Mouse (Mus musculus) embryonic facial prominence, embryonic 10.5 days (tissue): ENCODE results near the gene Fmnl1. TPM values are rescaled to one million over a fixed set of nuclear protein-coding genes. Genes with fewer than 3 reads are reported as not detected.
A peak's percentile ranks its signal among the peaks of the same experiment; 100 is the strongest.
"Not testable (repeated sequence)": the region's sequence is repeated elsewhere in the genome, so short reads cannot be mapped to it uniquely, and the experiment has no call there.

ENCODE experiments used
- DNase-seq: peaks from one replicate; pipeline ENCODE4 v3.0.0-alpha.2; 2017; ENCODE audit warnings: low spot score
- H3K27ac ChIP-seq: fragments of 300-500 bp; sonication (generic); replicated peaks from 2 replicates; pipeline ENCODE4 v1.5.1; 2016; ENCODE audit warnings: mild to moderate bottlenecking
- H3K27me3 ChIP-seq: fragments of 300-500 bp; sonication (generic); replicated peaks from 2 replicates; pipeline ENCODE4 v1.6.1; 2016; ENCODE audit warnings: low read depth, mild to moderate bottlenecking; ENCODE audit not compliant: poor library complexity, severe bottlenecking
- H3K36me3 ChIP-seq: fragments of 300-500 bp; sonication (generic); replicated peaks from 2 replicates; pipeline ENCODE4 v1.6.1; 2016; ENCODE audit warnings: mild to moderate bottlenecking, moderate library complexity
- H3K4me1 ChIP-seq: fragments of 300-500 bp; sonication (generic); 2 replicates; pipeline ENCODE4 v1.6.1; 2016
- H3K4me3 ChIP-seq: fragments of 300-500 bp; sonication (generic); 2 replicates; pipeline ENCODE4 v1.5.1; 2016; ENCODE audit warnings: mild to moderate bottlenecking, moderate library complexity
- H3K9me3 ChIP-seq: fragments of 300-500 bp; sonication (generic); 2 replicates; pipeline ENCODE4 v1.6.1; 2016; ENCODE audit warnings: mild to moderate bottlenecking
- WGBS: fragments of 180-500 bp; shearing (Covaris S2); methylation state at CpG from one replicate; pipeline ENCODE4 v1.1.7; 2016; 5-methylcytosine and 5-hydroxymethylcytosine counted together
- polyA plus RNA-seq: library from polyadenylated mRNA; unstranded; fragments of >200 nt; fragmentation: Nextera tagmentation; extraction: Ambion mirVana; gene quantifications from 2 replicates; pipeline ENCODE4 v1.2.1, GENCODE M21; 2016

Gene Fmnl1
- polyA plus RNA-seq, 1 experiment from 2014 or later: 0.67 TPM

DNA sequence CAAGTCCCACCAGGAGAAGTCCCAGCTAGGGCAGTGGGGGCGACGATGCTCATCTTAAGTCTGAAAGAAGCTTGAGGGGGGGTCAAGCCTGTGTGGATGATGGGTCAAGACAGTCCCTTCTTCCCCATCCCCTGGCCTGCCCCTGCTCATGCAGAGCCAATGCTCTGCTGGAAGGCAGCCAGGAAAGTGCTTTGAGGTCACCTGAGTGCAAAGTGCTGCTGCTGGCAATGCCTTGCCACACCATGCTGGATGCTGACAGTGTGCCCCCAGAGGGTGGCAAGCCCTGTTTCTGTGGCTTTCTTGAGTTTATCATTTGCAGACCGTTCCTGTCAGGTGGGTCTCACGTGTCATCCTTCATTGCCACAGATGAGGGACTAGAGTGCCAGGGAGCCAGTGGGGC lies 49.1 kb downstream of the Fmnl1 start:
- H3K4me3 ChIP-seq: no peak overlapping the region
- WGBS: 82% methylated on average over 4 of the region's 4 CpGs
- peaks cover 27% of the 10 kb centered on the region for H3K4me1 ChIP-seq
- peaks cover 49% of the 10 kb centered on the region for H3K27me3 ChIP-seq
- H3K27ac ChIP-seq: no peak overlapping the region
- H3K9me3 ChIP-seq: no peaks in the 10 kb centered on the region
- H3K36me3 ChIP-seq: peaks cover 53% of the 10 kb centered on the region
- no peak for DNase-seq

DNA sequence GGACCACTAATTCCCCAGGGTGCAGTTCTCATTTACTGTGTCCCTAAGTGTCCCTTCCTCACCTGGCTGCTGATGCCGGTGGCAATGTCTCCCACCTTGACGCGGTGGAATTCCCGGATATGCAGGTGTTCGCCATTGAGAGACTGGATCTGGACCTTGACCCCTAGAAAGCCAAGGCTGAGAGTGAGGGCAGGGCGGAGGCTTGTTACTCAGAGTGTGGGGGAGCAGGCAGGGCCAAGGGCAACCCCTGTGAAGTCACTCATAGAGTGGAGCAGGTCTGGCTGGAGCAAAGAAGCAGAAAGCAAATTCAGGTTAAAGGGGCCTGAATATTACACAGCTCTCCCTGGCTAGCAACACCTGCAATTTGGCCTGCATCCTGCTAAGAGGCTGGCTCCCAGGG lies 50.5 kb downstream of the Fmnl1 start:
- DNase-seq: no peak
- Histone ChIP-seq H3K4me3 (no peak overlapping the region), H3K9me3 (no peaks in the 10 kb centered on the region), H3K4me1 (peaks cover 32% of the 10 kb centered on the region), H3K27me3 (peaks cover 46% of the 10 kb centered on the region), H3K36me3 (peaks cover 66% of the 10 kb centered on the region), H3K27ac (no peak overlapping the region)
- 91% methylated on average over 6 of the region's 6 CpGs for WGBS

DNA sequence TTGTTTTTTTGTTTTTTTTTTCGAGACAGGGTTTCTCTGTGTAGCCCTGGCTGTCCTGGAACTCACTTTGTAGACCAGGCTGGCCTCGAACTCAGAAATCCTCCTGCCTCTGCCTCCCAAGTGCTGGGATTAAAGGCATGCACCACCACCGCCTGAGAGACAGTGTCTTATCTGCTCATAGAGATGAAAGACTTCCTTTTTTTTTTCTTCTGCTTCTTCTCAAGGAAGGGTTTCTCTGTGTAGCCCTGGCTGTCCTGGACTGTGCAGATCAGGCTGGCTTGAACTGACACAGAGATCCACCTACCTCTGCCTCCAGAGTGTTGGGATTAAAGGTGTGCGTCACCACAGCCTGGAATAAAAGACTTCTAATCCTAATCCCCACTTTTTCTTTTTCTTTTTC lies 51.8 kb downstream of the Fmnl1 start:
- 91% methylated on average over 4 of the region's 4 CpGs for WGBS
- not testable (repeated sequence) for H3K27ac ChIP-seq, H3K9me3 ChIP-seq, DNase-seq, H3K4me3 ChIP-seq
- Histone ChIP-seq H3K4me1 (peaks cover 28% of the 10 kb centered on the region), H3K27me3 (peaks cover 33% of the 10 kb centered on the region), H3K36me3 (peaks cover 79% of the 10 kb centered on the region)

DNA sequence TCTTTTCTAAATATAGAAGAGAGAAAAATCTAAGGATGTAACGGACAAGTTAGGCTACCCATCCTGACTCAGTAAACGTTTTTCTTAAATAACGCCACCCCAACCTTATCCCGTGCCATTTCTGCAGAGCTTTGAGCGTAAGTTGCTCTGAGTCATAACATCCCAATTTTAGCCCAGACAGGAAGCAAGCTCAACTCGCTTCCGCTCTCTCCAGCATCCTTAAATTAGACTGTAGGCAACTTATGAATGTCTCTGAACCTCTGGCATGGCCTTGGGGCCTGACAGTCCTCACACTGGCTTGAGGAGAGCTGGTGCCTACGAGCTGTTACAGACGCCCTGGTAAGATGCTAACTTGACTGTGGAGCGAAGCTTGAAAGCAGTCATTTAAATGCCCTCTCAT lies 52.5 kb downstream of the Fmnl1 start:
- H3K4me1 ChIP-seq: peaks cover 21% of the 10 kb centered on the region
- DNase-seq: no peak
- WGBS: 90% methylated on average over 10 of the region's 10 CpGs
- H3K27me3 ChIP-seq: peaks cover 26% of the 10 kb centered on the region
- 0 out of 2 replicates have a peak overlapping the region, but pooled peaks have one; percentile 74 for H3K27ac ChIP-seq
- H3K4me3 ChIP-seq: no peak overlapping the region
- no peaks in the 10 kb centered on the region for H3K9me3 ChIP-seq
- peaks cover 83% of the 10 kb centered on the region for H3K36me3 ChIP-seq

DNA sequence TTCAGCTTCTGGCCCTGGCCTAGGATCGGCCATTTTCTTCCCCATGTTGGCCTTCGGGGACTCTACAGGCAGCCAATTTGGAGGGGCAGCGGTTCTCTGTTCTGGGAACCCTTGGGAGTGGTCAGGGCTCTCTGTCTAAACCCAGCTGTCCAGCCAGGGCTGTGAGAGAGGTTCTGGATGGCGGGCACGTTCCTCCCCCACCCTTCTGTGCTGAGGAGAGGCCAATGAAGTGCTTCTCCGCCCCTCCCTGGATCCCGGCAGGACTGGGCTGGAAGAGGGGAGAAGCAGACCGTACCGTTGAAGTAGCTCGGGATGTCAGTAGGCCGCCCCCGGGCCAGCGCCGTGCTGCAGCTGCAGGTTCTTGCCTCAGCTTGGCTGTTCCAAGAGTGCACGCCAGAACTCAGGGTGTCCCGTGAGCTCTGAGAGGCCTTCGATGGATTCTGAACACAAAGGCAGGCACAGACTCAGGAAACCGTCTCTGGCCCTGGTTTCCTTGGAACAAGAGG lies 53.1 kb downstream of the Fmnl1 start:
- H3K36me3 ChIP-seq: peaks cover 88% of the 10 kb centered on the region
- no peaks in the 10 kb centered on the region for H3K9me3 ChIP-seq
- H3K27ac ChIP-seq: peak overlapping the region; percentile 74
- DNase-seq: no peak
- no peak overlapping the region for H3K4me3 ChIP-seq
- peaks cover 20% of the 10 kb centered on the region for H3K27me3 ChIP-seq
- H3K4me1 ChIP-seq: peaks cover 18% of the 10 kb centered on the region
- 60% methylated on average over 18 of the region's 18 CpGs for WGBS

DNA sequence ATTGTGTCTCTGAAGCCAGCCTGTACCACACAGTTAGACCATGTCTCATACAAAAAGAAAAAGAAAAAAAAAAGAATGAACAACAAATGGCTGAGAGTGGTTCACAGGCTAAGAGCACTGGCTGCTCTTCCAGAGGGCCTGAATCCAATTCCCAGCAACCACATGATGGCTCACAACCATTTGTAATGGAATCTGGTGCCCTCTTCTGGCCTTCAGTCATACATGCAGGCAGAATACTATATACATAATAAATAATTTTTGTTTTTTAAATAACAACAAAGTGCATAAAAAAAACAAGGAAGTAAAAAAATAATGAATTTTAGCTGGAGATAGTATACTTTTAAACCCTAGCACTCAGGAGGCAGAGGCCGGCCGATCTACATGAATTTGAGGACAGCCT lies 58.7 kb downstream of the Fmnl1 start:
- peaks cover 66% of the 10 kb centered on the region for H3K36me3 ChIP-seq
- no peak overlapping the region; the same call in 1 of the 2 replicates for H3K4me3 ChIP-seq
- H3K9me3 ChIP-seq: no peaks in the 10 kb centered on the region
- WGBS: 96% methylated on average over 2 of the region's 2 CpGs
- DNase-seq: no peak
- H3K4me1 ChIP-seq: peaks cover 21% of the 10 kb centered on the region
- H3K27ac ChIP-seq: no peak overlapping the region
- H3K27me3 ChIP-seq: no peaks in the 10 kb centered on the region

DNA sequence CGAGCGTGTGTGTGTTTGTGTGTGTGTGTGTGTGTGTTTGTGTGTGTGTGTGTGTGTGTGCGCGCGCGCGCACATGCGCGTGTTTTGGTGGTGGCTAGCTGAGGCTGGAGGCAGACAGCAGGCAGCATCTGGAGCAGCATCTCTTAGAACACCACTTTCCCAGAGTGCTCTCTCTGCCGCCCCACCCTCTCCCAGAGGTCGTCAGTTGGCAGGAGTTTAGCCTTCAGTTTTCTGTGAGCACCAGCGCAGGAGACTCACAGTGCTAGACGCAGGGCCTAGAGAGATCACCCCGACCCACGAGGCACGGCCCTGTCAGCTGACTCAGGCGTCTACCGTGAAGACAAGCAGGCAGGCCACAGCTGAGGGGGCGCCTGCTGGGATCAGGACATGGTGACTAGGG lies 59.7 kb downstream of the Fmnl1 start:
- Histone ChIP-seq H3K27me3 (no peaks in the 10 kb centered on the region), H3K4me1 (peaks cover 12% of the 10 kb centered on the region), H3K4me3 (no peak overlapping the region), H3K27ac (no peak overlapping the region), H3K9me3 (no peaks in the 10 kb centered on the region), H3K36me3 (peaks cover 56% of the 10 kb centered on the region)
- DNase-seq: no peak
- WGBS: 90% methylated on average over 19 of the region's 19 CpGs

DNA sequence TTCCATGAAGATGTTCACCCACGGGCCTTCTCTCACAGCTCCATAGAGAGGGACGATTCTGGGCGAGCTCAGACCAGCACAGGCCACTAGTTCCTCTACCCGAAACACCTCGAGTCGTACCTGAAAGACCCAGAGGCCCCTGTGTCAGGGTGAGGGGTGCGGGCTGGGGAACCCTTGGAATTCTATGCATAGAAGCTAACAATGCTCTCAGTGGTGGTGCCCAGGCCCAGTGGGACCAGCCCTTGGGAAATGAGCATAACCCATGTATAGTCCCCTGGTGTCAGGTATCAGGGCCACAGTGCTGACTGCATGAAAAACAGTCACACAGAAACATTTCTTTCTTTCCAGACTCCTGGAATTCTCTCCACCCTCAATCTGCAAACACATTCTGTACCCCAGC lies 60.5 kb downstream of the Fmnl1 start:
- Histone ChIP-seq H3K4me3 (no peak overlapping the region), H3K27me3 (no peaks in the 10 kb centered on the region), H3K27ac (no peak overlapping the region), H3K36me3 (peaks cover 53% of the 10 kb centered on the region), H3K9me3 (no peaks in the 10 kb centered on the region), H3K4me1 (peaks cover 16% of the 10 kb centered on the region)
- no peak for DNase-seq
- 93% methylated on average over 7 of the region's 7 CpGs for WGBS

DNA sequence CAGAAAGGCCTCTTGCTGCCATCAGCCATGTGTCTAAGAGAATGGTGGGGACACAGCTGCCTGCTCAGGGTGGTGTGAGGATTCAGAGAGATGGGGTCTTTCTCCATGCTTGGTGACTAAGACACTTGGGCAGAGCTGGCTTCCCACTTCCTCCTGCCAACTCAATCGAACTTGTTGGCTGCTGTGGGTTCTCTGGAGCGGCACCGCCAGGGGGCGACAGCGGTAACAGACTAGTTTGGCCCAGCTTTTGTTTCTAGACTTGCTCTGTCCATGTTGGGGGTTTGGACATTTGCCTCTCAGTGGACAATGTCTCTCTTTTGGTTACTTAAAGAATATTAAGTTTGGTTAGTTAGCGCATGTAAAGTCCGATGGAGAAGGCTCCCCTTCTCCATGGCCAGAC lies 62.1 kb downstream of the Fmnl1 start:
- no peaks in the 10 kb centered on the region for H3K9me3 ChIP-seq
- H3K36me3 ChIP-seq: peaks cover 54% of the 10 kb centered on the region
- WGBS: 27% methylated on average over 7 of the region's 7 CpGs

DNA sequence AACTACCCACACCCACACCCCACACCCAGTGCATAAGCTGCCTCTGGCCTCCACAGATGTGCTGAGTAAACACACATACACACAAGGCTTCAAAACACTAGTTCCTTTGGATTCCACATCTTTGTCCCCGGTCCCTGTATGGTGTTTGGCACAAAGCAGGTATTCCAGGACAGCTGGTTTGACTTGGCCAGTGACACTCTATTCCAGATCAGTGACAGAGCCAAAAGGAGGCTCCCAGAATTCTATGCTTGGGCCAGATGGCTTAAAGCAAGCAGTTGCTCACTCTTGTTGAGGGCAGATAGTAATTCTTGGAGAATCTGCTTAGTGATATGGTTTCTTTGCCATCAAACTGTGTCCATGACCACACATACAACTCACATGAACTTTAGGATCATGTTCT lies 63.5 kb downstream of the Fmnl1 start:
- WGBS: 70% methylated on average over 1 of the region's 1 CpGs

More for the DNA sequence above, 62.1 kb downstream of the Fmnl1 start:
- peak; percentile 82 for DNase-seq
- H3K27ac ChIP-seq: 0 out of 2 replicates have a peak overlapping the region, but pooled peaks have one; percentile 35
- no peaks in the 10 kb centered on the region for H3K27me3 ChIP-seq
- peaks cover 17% of the 10 kb centered on the region for H3K4me1 ChIP-seq
- H3K4me3 ChIP-seq: no peak overlapping the region

DNA sequence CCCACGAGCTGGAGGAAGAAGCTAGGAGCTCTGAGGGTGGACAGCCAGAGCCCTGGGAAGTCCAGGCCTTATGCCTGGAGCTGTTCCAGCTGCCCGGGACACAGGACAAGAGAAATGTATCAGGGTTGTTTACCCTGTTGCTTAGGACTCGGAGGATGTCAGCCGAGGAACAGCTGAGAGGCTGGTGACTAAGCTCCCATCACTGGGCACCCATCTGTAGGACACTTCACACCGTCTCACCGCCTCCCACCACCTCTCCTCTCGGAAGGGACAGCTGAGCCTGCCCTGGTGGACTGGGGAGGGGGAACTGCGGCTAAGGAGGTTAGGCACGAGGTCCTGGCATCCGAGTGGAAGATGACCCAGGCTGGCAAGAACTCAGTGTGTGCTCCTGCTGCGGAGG lies 64.8 kb downstream of the Fmnl1 start:
- 0 out of 2 replicates have a peak overlapping the region, but pooled peaks have one; percentile 44 for H3K27ac ChIP-seq
- peaks cover 57% of the 10 kb centered on the region for H3K36me3 ChIP-seq
- no peaks in the 10 kb centered on the region for H3K9me3 ChIP-seq
- no peaks in the 10 kb centered on the region for H3K27me3 ChIP-seq
- WGBS: 79% methylated on average over 11 of the region's 11 CpGs
- peaks cover 17% of the 10 kb centered on the region for H3K4me1 ChIP-seq
- H3K4me3 ChIP-seq: no peak overlapping the region
- DNase-seq: no peak

More for the DNA sequence above, 63.5 kb downstream of the Fmnl1 start:
- Histone ChIP-seq H3K36me3 (peaks cover 57% of the 10 kb centered on the region), H3K9me3 (no peaks in the 10 kb centered on the region), H3K4me1 (peaks cover 17% of the 10 kb centered on the region), H3K4me3 (no peak overlapping the region), H3K27ac (no peak overlapping the region), H3K27me3 (no peaks in the 10 kb centered on the region)
- no peak for DNase-seq

DNA sequence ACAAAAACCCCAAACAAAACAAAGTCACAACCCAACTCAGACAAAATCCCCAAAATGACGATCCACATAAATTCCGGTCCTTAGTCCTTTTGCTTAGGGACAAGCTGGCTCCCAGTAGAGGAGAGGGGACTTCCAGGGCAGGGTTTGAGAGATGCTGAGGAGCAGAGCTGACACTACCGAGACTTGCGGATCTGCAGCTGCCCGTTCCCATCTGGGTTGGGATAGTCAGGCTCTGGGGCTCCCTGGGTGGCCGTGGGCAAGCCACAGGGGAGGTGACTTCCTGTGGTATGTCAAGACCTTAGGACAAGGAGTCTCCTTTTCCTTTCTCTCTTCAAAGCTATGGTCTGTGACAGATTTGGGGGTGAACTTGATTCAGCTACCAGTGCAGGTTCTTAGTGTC lies 65.5 kb downstream of the Fmnl1 start:
- Histone ChIP-seq H3K4me1 (peaks cover 22% of the 10 kb centered on the region), H3K4me3 (no peak overlapping the region), H3K27ac (peak overlapping the region; percentile 26; the same call in 1 of the 2 replicates), H3K9me3 (no peaks in the 10 kb centered on the region), H3K36me3 (peaks cover 51% of the 10 kb centered on the region), H3K27me3 (no peaks in the 10 kb centered on the region)
- DNase-seq: no peak
- WGBS: 71% methylated on average over 6 of the region's 6 CpGs

DNA sequence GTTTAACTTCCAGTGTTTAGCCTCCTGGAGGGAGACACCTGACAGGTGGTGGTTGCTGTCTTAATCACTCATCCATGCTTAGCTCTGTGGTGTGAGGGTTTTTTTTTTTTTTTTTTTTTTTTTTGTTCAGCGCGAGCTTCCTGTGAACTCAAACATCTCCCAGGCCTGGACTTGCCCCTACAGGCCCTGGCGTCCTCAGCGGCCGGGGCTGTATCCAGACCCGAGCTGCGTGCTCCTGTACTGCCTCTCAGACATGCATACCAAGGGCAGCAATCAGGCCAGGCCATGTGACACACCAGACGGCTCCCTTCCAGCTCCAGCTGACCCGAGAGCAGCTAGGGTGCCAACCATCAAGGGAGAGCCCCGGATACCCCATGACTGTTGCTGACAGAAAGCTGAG lies 66.0 kb downstream of the Fmnl1 start:
- Histone ChIP-seq H3K27me3 (no peaks in the 10 kb centered on the region), H3K4me1 (peaks cover 24% of the 10 kb centered on the region), H3K36me3 (peaks cover 55% of the 10 kb centered on the region), H3K9me3 (no peaks in the 10 kb centered on the region), H3K27ac (no peak overlapping the region), H3K4me3 (no peak overlapping the region)
- DNase-seq: peak; percentile 47
- 84% methylated on average over 10 of the region's 10 CpGs for WGBS
